Mouse (Mus musculus): ENCODE measurements around the gene Calr. TPM values are rescaled to one million over a fixed set of nuclear protein-coding genes. Genes with fewer than 3 reads are reported as not detected.

Gene Calr
- polyA plus RNA-seq, 1 experiment from 2014 or later: 925 TPM

- H3K9ac ChIP-seq (ENCODE audit: low read length): no peak overlapping the region
- DNase-seq (ENCODE audit: low spot score): no peak
- no peaks in the 10 kb centered on the region for H3K4me1 ChIP-seq (ENCODE audit: control insufficient read depth, insufficient read depth, low read length)
- no peak for ATAC-seq (ENCODE audit: insufficient read depth, low FRiP score, low TSS enrichment)
- no peak overlapping the region for H3K4me2 ChIP-seq (ENCODE audit: low read depth)
- H3K36me3 ChIP-seq (ENCODE audit: control insufficient read depth, insufficient read depth, low read length): no peaks in the 10 kb centered on the region
- 96% methylated on average over 5 of the region's 5 CpGs for WGBS
- H3K9me3 ChIP-seq (ENCODE audit: control insufficient read depth, low read length): peaks cover 4% of the 10 kb centered on the region; the same call in 1 of the 2 replicates
- H3K4me3 ChIP-seq (ENCODE audit: low read depth, low read length): no peak overlapping the region
- no peak overlapping the region for H3K27ac ChIP-seq (ENCODE audit: low read depth, low read length)
- H3K27me3 ChIP-seq (ENCODE audit: control insufficient read depth, insufficient read depth, low read length): peaks cover 75% of the 10 kb centered on the region
Observed at GRCm38 (mm10) chr8:84806031-84806430, 40.7 kb downstream of the Calr start.

DNA sequence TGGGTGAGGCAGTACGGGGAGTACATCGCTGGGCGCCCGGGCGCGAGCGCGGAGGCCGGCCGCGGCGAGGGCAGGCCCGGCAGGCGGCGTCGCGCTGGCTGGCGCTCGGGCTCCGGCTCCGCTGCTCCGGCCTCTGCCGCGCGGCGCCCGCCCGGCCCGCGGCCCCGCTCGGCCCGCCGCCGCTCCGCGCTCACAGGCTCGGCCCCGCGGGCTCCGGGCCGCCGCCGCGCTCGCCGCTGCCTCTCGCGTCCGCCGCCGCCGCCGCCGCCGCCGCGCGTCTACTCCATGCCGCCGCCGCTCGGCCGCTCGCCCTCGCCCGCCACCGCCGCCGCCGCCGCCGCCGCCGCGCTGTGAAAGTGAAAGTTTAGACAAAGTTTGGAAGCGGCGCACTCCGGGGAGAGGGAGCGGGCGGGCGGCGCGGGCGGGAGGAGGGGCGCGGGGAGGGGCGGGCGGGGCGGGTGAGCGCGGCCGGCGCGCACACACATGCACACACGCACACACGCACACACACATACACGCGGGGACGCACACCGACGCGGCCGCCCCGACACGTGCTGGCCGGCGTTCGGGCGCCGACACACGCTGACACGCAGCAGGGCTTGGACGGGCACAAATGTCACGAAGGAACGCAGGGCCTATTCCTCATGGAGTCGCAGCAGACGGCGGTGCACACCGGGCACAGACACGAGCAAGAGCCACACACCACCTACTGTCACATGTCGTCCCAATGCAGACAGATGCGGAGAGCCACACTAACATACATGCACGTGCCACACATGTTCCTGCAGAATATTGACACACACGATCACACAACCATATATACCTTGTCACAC lies 46.5 kb downstream of the Calr start, which contains the start of gene Nfix:
Gene Nfix (minus strand): TSS at position 346 of the 833 bp plus-strand sequence.
- no peaks in the 10 kb centered on the region for H3K4me1 ChIP-seq (ENCODE audit: control insufficient read depth, insufficient read depth, low read length)
- H3K27me3 ChIP-seq (ENCODE audit: control insufficient read depth, insufficient read depth, low read length): peaks cover 97% of the 10 kb centered on the region
- WGBS: 2% methylated on average over 61 of the region's 125 CpGs
- H3K27ac ChIP-seq (ENCODE audit: low read depth, low read length): no peak within 1 kb of the TSS
- no peak for DNase-seq (ENCODE audit: low spot score)
- peak; percentile 51; the same call in 1 of the 2 replicates for ATAC-seq (ENCODE audit: insufficient read depth, low FRiP score, low TSS enrichment)
- peak within 1 kb of the TSS; percentile 94 for H3K4me2 ChIP-seq (ENCODE audit: low read depth)
- peak within 1 kb of the TSS; percentile 76 for H3K9ac ChIP-seq (ENCODE audit: low read length)
- H3K36me3 ChIP-seq (ENCODE audit: control insufficient read depth, insufficient read depth, low read length): no peaks in the 10 kb centered on the region
- H3K9me3 ChIP-seq (ENCODE audit: control insufficient read depth, low read length): no peaks in the 10 kb centered on the region
- peak within 1 kb of the TSS; percentile 75 for H3K4me3 ChIP-seq (ENCODE audit: low read depth, low read length)

DNA sequence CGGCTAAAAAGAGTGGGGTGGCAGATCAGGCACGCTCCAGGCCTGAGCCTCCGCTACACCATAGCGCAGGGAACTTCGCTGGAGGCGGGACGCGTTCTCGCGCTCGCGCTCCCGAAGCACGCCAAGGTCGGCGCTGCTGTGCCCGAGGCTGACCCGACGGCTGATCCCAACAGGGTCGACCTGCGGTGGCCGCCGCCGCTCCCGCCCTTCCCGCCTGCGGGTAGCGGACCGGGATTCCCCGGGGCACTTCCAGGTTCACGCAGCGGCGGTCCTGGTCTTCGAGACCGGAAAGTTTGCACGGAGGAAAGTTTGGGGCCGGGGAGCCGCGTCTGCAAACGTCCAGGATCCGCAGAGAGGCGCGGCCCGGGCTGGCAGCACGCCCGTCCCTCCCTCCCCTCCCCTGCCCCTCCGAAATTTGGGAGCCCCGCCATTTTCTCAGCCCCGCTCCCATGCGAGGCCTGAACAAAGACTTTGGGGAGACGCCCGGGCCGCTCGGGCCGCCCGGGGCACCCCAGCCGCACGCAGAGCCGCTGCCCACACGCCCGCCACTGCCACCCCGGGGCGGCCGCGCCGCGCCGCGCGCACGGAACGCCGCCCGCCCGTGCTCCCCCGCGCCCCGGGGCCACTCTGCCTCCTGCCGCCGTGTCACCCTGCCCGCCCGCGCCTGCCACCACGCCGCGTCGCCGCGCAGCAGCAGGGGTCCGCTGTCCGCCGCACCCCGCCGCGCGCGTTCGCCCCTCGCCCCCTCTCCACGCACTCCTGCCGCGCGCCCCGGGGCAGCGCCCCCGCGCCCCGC lies 47.4 kb downstream of the Calr start:
- DNase-seq (ENCODE audit: low spot score) (no peak), ATAC-seq (ENCODE audit: insufficient read depth, low FRiP score, low TSS enrichment) (0 out of 2 replicates have a peak, but pooled peaks have one; percentile 7)
- no peaks in the 10 kb centered on the region for H3K9me3 ChIP-seq (ENCODE audit: control insufficient read depth, low read length)
- H3K27me3 ChIP-seq (ENCODE audit: control insufficient read depth, insufficient read depth, low read length): peaks cover 97% of the 10 kb centered on the region
- peak overlapping the region; percentile 94 for H3K4me2 ChIP-seq (ENCODE audit: low read depth)
- peak overlapping the region; percentile 76 for H3K9ac ChIP-seq (ENCODE audit: low read length)
- no peaks in the 10 kb centered on the region for H3K36me3 ChIP-seq (ENCODE audit: control insufficient read depth, insufficient read depth, low read length)
- no peaks in the 10 kb centered on the region for H3K4me1 ChIP-seq (ENCODE audit: control insufficient read depth, insufficient read depth, low read length)
- H3K27ac ChIP-seq (ENCODE audit: low read depth, low read length): no peak overlapping the region
- under 1% methylated on average over 52 of the region's 108 CpGs for WGBS
- H3K4me3 ChIP-seq (ENCODE audit: low read depth, low read length): peak overlapping the region; percentile 75

GRCm38 (mm10) chr8:84798446-84799135 lies 48.1 kb downstream of the Calr start:
- H3K36me3 ChIP-seq (ENCODE audit: control insufficient read depth, insufficient read depth, low read length): no peaks in the 10 kb centered on the region
- no peak overlapping the region for H3K9ac ChIP-seq (ENCODE audit: low read length)
- no peaks in the 10 kb centered on the region for H3K9me3 ChIP-seq (ENCODE audit: control insufficient read depth, low read length)
- 30% methylated on average over 10 of the region's 10 CpGs for WGBS
- no peak overlapping the region for H3K27ac ChIP-seq (ENCODE audit: low read depth, low read length)
- peak overlapping the region; percentile 94 for H3K4me2 ChIP-seq (ENCODE audit: low read depth)
- no peak for DNase-seq (ENCODE audit: low spot score)
- peaks cover 97% of the 10 kb centered on the region for H3K27me3 ChIP-seq (ENCODE audit: control insufficient read depth, insufficient read depth, low read length)
- H3K4me1 ChIP-seq (ENCODE audit: control insufficient read depth, insufficient read depth, low read length): no peaks in the 10 kb centered on the region
- 0 out of 2 replicates have a peak, but pooled peaks have one; percentile 21 for ATAC-seq (ENCODE audit: insufficient read depth, low FRiP score, low TSS enrichment)
- H3K4me3 ChIP-seq (ENCODE audit: low read depth, low read length): peak overlapping the region; percentile 75

DNA sequence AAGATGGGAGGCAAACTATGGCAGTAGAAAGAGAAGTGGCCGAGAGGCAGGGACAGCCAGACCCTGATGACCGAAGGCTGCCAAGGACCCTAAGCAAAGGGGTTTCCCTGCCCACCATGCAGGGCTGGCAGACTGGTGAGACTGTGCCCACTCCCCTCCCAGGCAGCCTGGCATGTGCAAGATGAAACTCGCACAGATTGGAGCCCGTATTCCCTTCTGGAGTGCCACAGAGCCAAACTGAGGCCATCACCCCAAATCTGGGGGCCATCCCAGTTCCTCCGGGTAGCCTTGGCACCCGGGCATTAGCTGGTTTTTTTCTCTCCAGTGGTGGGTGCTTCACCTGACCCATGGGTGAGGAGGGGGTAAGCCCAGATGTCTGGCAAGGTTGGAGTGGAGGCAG lies 48.8 kb downstream of the Calr start:
- H3K9me3 ChIP-seq (ENCODE audit: control insufficient read depth, low read length): no peaks in the 10 kb centered on the region
- 66% methylated on average over 6 of the region's 6 CpGs for WGBS
- H3K36me3 ChIP-seq (ENCODE audit: control insufficient read depth, insufficient read depth, low read length): no peaks in the 10 kb centered on the region
- H3K27ac ChIP-seq (ENCODE audit: low read depth, low read length): no peak overlapping the region
- H3K4me2 ChIP-seq (ENCODE audit: low read depth): no peak overlapping the region
- H3K4me3 ChIP-seq (ENCODE audit: low read depth, low read length): no peak overlapping the region
- no peak for DNase-seq (ENCODE audit: low spot score)
- no peak for ATAC-seq (ENCODE audit: insufficient read depth, low FRiP score, low TSS enrichment)
- H3K27me3 ChIP-seq (ENCODE audit: control insufficient read depth, insufficient read depth, low read length): peaks cover 97% of the 10 kb centered on the region
- H3K4me1 ChIP-seq (ENCODE audit: control insufficient read depth, insufficient read depth, low read length): no peaks in the 10 kb centered on the region
- no peak overlapping the region for H3K9ac ChIP-seq (ENCODE audit: low read length)

DNA sequence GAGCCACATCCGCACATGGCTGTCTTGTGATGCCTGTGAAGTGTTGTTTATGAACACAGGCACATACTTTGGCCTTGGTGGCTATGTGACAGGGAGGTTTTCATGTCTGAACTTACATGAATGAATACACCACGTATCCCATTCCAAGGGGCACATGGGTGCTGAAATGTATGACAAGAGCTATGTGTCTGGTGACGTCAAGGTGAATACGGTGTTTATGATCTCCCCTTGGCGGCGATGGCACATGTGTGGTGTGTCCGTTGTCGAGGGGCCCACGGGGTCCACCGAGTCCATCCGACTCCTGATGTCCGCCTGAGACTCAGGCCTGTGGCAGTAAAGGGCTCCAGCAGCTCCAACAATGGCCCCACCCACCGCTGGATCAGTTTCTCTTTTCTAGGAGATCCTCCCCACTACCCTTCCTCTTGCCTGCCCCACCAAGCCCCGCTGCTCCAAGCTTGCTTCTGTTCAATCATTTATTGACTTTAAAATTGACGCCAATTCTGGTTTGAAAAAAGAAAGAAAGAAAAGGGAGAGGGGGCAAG lies 49.4 kb downstream of the Calr start:
- H3K4me2 ChIP-seq (ENCODE audit: low read depth): no peak overlapping the region
- no peaks in the 10 kb centered on the region for H3K9me3 ChIP-seq (ENCODE audit: control insufficient read depth, low read length)
- H3K27ac ChIP-seq (ENCODE audit: low read depth, low read length): no peak overlapping the region
- H3K4me1 ChIP-seq (ENCODE audit: control insufficient read depth, insufficient read depth, low read length): no peaks in the 10 kb centered on the region
- no peaks in the 10 kb centered on the region for H3K36me3 ChIP-seq (ENCODE audit: control insufficient read depth, insufficient read depth, low read length)
- H3K4me3 ChIP-seq (ENCODE audit: low read depth, low read length): no peak overlapping the region
- no peak for ATAC-seq (ENCODE audit: insufficient read depth, low FRiP score, low TSS enrichment)
- 70% methylated on average over 15 of the region's 15 CpGs for WGBS
- no peak overlapping the region for H3K9ac ChIP-seq (ENCODE audit: low read length)
- DNase-seq (ENCODE audit: low spot score): no peak
- H3K27me3 ChIP-seq (ENCODE audit: control insufficient read depth, insufficient read depth, low read length): peaks cover 97% of the 10 kb centered on the region

GRCm38 (mm10) chr8:84794486-84794885 lies 52.2 kb downstream of the Calr start:
- WGBS: 54% methylated on average over 7 of the region's 7 CpGs

GRCm38 (mm10) chr8:84793791-84794485 lies 52.8 kb downstream of the Calr start:
- no peak overlapping the region for H3K9ac ChIP-seq (ENCODE audit: low read length)
- peaks cover 97% of the 10 kb centered on the region for H3K27me3 ChIP-seq (ENCODE audit: control insufficient read depth, insufficient read depth, low read length)
- ATAC-seq (ENCODE audit: insufficient read depth, low FRiP score, low TSS enrichment) (no peak), DNase-seq (ENCODE audit: low spot score) (no peak)
- H3K36me3 ChIP-seq (ENCODE audit: control insufficient read depth, insufficient read depth, low read length): no peaks in the 10 kb centered on the region
- H3K4me1 ChIP-seq (ENCODE audit: control insufficient read depth, insufficient read depth, low read length): no peaks in the 10 kb centered on the region
- no peaks in the 10 kb centered on the region for H3K9me3 ChIP-seq (ENCODE audit: control insufficient read depth, low read length)
- H3K27ac ChIP-seq (ENCODE audit: low read depth, low read length): no peak overlapping the region
- WGBS: 61% methylated on average over 13 of the region's 13 CpGs
- no peak overlapping the region for H3K4me2 ChIP-seq (ENCODE audit: low read depth)
- no peak overlapping the region for H3K4me3 ChIP-seq (ENCODE audit: low read depth, low read length)

More at GRCm38 (mm10) chr8:84794486-84794885, 52.2 kb downstream of the Calr start:
- ATAC-seq (ENCODE audit: insufficient read depth, low FRiP score, low TSS enrichment): no peak
- H3K27me3 ChIP-seq (ENCODE audit: control insufficient read depth, insufficient read depth, low read length): peaks cover 97% of the 10 kb centered on the region
- H3K36me3 ChIP-seq (ENCODE audit: control insufficient read depth, insufficient read depth, low read length): no peaks in the 10 kb centered on the region
- no peak overlapping the region for H3K27ac ChIP-seq (ENCODE audit: low read depth, low read length)
- H3K4me1 ChIP-seq (ENCODE audit: control insufficient read depth, insufficient read depth, low read length): no peaks in the 10 kb centered on the region
- H3K4me2 ChIP-seq (ENCODE audit: low read depth): no peak overlapping the region
- no peak overlapping the region for H3K9ac ChIP-seq (ENCODE audit: low read length)
- no peak for DNase-seq (ENCODE audit: low spot score)
- H3K9me3 ChIP-seq (ENCODE audit: control insufficient read depth, low read length): no peaks in the 10 kb centered on the region
- H3K4me3 ChIP-seq (ENCODE audit: low read depth, low read length): no peak overlapping the region
